Mouse (Mus musculus) forebrain, embryonic 12.5 days (tissue): ENCODE measurements at regions not wholly inside any gene's neighbourhood (a gene's known extent, or its start where the extent isn't known, plus 50 kb on each side); places are given as distances from the start of the nearest gene placed in this dataset.

Source experiments
- ATAC-seq: fragments of 200-750 bp; cut with Nextera tagmentation; 2 replicates; pipeline ENCODE4 v1.8.0; 2017; ENCODE audit warnings: moderate TSS enrichment; ENCODE audit not compliant: low FRiP score
- H3K27ac ChIP-seq: fragments of 300-500 bp; sonication (generic); 2 replicates; pipeline ENCODE4 v1.5.1; 2016; ENCODE audit warnings: mild to moderate bottlenecking
- H3K27me3 ChIP-seq: fragments of 300-500 bp; sonication (generic); 2 replicates; pipeline ENCODE4 v1.6.1; 2016; ENCODE audit warnings: mild to moderate bottlenecking
- H3K36me3 ChIP-seq: fragments of 300-500 bp; sonication (generic); replicated peaks from 2 replicates; pipeline ENCODE4 v1.6.1; 2016; ENCODE audit warnings: mild to moderate bottlenecking
- H3K4me1 ChIP-seq: fragments of 300-500 bp; sonication (generic); 2 replicates; pipeline ENCODE4 v1.6.1; 2016
- H3K4me2 ChIP-seq: fragments of 300-500 bp; sonication (generic); 2 replicates; pipeline ENCODE4 v1.6.1; 2016; ENCODE audit warnings: mild to moderate bottlenecking, moderate library complexity
- H3K4me3 ChIP-seq: fragments of 300-500 bp; sonication (generic); replicated peaks from 2 replicates; pipeline ENCODE4 v1.5.1; 2016; ENCODE audit warnings: mild to moderate bottlenecking
- H3K9ac ChIP-seq: fragments of 300-500 bp; sonication (generic); 2 replicates; pipeline ENCODE4 v1.6.1; 2016; ENCODE audit warnings: mild to moderate bottlenecking
- H3K9me3 ChIP-seq: fragments of 300-500 bp; sonication (generic); 2 replicates; pipeline ENCODE4 v1.6.1; 2016
- WGBS: fragments of 180-500 bp; shearing (Covaris S2); methylation state at CpG from one replicate; pipeline ENCODE4 v1.1.7; 2016; 5-methylcytosine and 5-hydroxymethylcytosine counted together

DNA sequence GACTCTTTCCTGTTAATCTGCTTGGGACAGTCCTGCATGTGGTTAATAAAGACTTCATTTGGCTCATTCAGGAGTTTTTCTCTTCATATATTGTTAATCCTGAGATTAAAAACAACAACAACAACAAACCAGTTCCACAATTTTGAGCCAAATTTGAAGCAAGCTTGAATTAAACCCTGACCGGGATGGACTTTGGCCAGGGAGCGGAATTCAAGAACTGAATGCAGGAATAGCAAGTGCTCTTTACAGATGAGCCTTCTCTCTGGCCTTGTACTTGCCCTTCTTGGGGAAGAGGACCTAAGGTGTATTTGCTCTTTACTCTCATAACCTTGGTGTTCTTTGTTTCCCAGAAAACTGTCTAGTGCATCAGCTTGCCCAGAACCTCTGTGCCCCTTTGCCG, 161.6 kb downstream of the 9530068E07Rik start:
- H3K9ac ChIP-seq, result no peak overlapping the region

DNA sequence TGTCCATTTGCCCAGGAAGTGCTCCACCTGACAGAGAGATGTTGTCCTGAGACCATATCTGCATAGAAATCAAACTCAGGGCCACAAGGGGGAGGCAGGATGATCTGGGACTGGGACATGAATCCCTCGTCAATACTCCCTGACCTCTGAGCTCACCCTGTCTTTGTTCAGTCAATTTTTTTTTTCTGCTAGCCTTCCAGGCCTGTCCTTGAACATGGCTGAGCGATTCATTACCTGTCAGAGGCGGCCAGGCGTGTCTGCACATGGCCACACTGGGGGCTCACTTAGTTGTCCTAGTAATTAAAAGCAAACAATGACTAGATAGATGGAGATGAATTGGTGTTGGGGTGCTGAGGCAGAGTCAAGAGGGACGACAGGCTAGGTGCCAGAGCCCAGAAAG, 162.6 kb downstream of the 9530068E07Rik start:
- H3K27me3 ChIP-seq, result no peaks in the 10 kb centered on the region
- WGBS, result 71% methylated on average over 5 of the region's 5 CpGs

More for the DNA sequence above, 161.6 kb downstream of the 9530068E07Rik start:
- Histone ChIP-seq H3K4me3 (no peak overlapping the region), H3K4me1 (peaks cover 3% of the 10 kb centered on the region; the same call in 1 of the 2 replicates), H3K27me3 (no peaks in the 10 kb centered on the region), H3K27ac (no peak overlapping the region), H3K4me2 (no peak overlapping the region), H3K36me3 (no peaks in the 10 kb centered on the region), H3K9me3 (no peaks in the 10 kb centered on the region)
- ATAC-seq, result no peak
- 96% methylated on average over 3 of the region's 3 CpGs for WGBS

DNA sequence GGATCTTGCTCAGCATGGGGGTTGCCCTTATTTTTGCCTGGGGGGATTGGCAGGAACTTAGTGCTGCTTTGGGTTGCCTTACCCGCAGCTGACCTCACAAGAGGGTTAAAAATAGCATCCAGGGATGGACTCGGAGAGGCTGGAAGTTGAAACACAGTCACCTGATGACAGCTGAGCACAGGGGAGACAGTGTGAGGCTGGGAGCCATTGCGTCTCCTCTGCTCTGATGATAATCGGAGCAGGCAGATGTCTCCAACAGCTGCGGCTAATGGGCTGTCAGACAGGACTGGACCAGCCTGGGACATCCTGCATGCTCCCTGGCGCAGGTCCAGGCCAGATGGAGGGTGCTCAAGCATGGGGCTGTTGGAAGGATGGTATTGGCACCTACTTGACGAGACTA, 165.1 kb downstream of the 9530068E07Rik start:
- ATAC-seq, result no peak
- WGBS, result 83% methylated on average over 7 of the region's 7 CpGs

More for the DNA sequence above, 162.6 kb downstream of the 9530068E07Rik start:
- Histone ChIP-seq H3K4me1 (peaks cover 3% of the 10 kb centered on the region; the same call in 1 of the 2 replicates), H3K36me3 (no peaks in the 10 kb centered on the region), H3K4me3 (no peak overlapping the region), H3K27ac (no peak overlapping the region), H3K9me3 (no peaks in the 10 kb centered on the region), H3K9ac (no peak overlapping the region), H3K4me2 (no peak overlapping the region)
- no peak for ATAC-seq

DNA sequence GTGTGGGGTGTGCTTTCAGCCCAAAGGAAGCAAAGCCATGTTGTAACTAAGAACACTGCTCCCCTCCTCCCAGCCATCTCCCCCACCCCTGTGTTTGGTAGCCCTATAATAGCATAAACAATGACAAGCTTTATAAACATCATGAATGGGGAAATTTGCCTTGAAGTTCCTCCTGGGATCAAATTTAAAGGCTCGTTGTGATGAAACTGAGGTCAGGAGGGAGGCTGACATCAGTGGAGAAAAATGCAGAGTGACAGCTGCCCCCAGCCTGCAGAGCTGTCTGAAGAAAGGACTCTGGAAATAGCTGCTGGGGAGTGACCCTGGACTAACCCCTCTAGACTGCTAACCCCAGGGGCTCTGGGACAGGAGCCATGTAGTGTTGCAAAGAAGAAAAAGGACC, 169.2 kb downstream of the 9530068E07Rik start:
- Histone ChIP-seq H3K9me3 (no peaks in the 10 kb centered on the region), H3K4me1 (peaks cover 26% of the 10 kb centered on the region), H3K27me3 (0 out of 2 replicates have a peak, but pooled peaks cover 4% of the 10 kb centered on the region), H3K4me3 (no peak overlapping the region), H3K27ac (no peak overlapping the region), H3K36me3 (no peaks in the 10 kb centered on the region), H3K9ac (no peak overlapping the region), H3K4me2 (no peak overlapping the region)
- WGBS, result 0% methylated on average over 1 of the region's 1 CpGs
- no peak for ATAC-seq

More for the DNA sequence above, 165.1 kb downstream of the 9530068E07Rik start:
- Histone ChIP-seq H3K27me3 (no peaks in the 10 kb centered on the region), H3K27ac (no peak overlapping the region), H3K4me2 (no peak overlapping the region), H3K4me1 (peaks cover 13% of the 10 kb centered on the region), H3K9me3 (no peaks in the 10 kb centered on the region), H3K9ac (no peak overlapping the region), H3K36me3 (no peaks in the 10 kb centered on the region), H3K4me3 (no peak overlapping the region)

DNA sequence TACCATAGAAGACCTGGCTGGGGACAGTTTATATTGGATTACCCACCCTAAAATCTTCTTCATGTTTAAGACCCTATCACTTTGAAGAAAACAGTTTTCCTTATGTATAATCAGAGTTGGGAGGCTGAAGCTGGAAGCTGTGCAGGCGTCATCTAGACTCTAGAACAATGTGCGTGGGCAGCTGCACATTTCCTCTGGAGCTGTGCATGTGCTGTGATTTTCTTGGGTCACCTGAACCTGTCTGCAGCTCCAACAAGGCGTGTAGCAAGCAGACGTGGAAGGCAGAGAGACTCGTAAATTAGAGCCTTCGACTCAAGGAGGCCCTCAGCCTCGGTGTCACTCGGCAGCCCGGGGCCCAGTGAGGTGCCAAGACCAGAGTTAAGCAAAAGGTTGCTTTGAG, 169.8 kb downstream of the 9530068E07Rik start:
- Histone ChIP-seq H3K9ac (no peak overlapping the region), H3K4me1 (peaks cover 30% of the 10 kb centered on the region), H3K4me3 (no peak overlapping the region), H3K4me2 (no peak overlapping the region), H3K9me3 (no peaks in the 10 kb centered on the region), H3K27me3 (peaks cover 6% of the 10 kb centered on the region; the same call in 1 of the 2 replicates), H3K27ac (no peak overlapping the region), H3K36me3 (no peaks in the 10 kb centered on the region)
- ATAC-seq, result no peak
- 83% methylated on average over 9 of the region's 9 CpGs for WGBS

DNA sequence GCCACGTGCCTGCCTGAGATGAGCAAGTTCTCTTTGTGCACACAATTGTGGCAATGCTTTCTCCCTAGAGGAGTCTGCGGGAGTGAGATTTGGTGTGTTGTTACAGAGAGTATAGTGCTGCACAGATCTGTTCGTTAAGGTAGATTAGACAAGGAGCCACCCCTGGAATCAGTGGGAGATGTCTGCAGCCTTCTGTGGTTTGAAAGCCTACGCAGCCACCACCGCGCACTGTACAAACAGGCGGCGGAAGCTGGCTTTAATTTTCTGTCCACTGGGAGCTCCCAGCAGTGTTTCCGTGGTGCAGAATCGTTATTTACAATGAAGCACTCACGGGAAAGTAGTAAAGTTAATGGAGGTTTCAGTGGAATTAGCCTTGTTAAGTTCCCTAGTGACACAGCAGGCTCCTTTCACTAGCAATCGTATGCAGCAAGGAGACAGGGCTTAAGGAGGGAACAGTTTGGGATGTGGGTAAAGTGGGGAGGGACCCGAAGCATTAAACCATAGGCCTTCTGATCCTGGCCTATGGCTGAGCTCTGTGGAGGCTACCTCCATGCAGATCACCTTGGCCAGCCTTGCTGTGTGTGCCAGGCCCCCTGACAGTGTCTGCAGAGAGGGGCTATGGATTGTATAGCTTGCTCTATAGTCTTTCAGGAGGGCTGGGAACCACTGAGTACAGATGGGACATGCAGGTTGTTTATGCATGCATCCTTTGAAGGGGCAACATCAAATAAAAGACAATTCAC, 171.9 kb downstream of the 9530068E07Rik start:
- ATAC-seq, result no peak
- peaks cover 36% of the 10 kb centered on the region for H3K4me1 ChIP-seq
- H3K27ac ChIP-seq, result no peak overlapping the region
- no peak overlapping the region for H3K9ac ChIP-seq
- H3K27me3 ChIP-seq, result peaks cover 10% of the 10 kb centered on the region; the same call in 1 of the 2 replicates
- WGBS, result 35% methylated on average over 13 of the region's 13 CpGs
- no peak overlapping the region for H3K4me3 ChIP-seq
- H3K9me3 ChIP-seq, result no peaks in the 10 kb centered on the region
- H3K4me2 ChIP-seq, result no peak overlapping the region
- no peaks in the 10 kb centered on the region for H3K36me3 ChIP-seq

DNA sequence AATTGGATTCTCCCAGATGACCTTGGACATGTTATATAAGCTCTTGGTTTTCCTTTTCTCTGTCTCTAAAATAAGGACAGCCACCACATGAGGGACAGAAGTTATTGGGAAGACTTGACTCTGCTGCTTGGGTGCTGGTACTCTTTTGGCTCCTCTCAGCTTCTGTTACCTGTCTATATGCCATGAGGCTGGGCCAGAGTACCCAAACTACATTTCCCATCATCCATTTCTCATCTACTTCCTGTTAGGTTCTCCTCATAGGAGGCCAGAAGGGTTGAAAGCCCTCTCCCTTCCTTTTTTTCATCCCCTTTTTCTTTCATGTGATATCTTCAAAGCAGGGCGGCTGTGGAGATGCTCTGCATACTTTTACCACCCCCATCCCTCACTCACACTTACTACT, 172.6 kb downstream of the 9530068E07Rik start:
- whole genome bisulfite sequencing, result 63% methylated on average over 1 of the region's 1 CpGs
- H3K4me3 ChIP-seq, result no peak overlapping the region
- peaks cover 36% of the 10 kb centered on the region for H3K4me1 ChIP-seq
- ATAC-seq, result no peak
- no peaks in the 10 kb centered on the region for H3K9me3 ChIP-seq
- no peak overlapping the region for H3K9ac ChIP-seq
- peaks cover 10% of the 10 kb centered on the region; the same call in 1 of the 2 replicates for H3K27me3 ChIP-seq
- H3K4me2 ChIP-seq, result no peak overlapping the region
- H3K27ac ChIP-seq, result no peak overlapping the region
- no peaks in the 10 kb centered on the region for H3K36me3 ChIP-seq

DNA sequence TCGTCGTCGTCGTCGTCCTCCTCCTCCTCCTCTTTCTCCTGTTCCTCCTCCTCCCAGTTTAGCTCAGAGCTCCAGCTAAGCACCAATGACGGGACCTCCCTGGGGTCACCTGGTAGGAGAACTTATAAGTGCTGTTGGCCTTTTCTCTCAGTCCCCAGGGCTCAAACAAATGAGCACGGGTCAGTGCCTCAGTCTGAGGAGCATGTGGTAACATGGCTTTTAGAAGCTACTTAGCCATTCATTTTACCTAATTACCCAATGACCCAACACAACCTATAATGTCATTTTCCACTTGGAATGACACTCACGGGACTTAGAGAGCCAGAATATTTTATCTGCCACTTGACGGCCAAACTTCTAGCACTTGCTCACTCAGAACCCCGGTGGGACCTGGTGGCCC, 173.5 kb downstream of the 9530068E07Rik start:
- ATAC-seq, result no peak
- WGBS, result 61% methylated on average over 10 of the region's 10 CpGs
- Histone ChIP-seq H3K4me2 (no peak overlapping the region), H3K4me1 (peaks cover 36% of the 10 kb centered on the region), H3K9ac (no peak overlapping the region), H3K36me3 (no peaks in the 10 kb centered on the region), H3K9me3 (no peaks in the 10 kb centered on the region), H3K27me3 (peaks cover 10% of the 10 kb centered on the region; the same call in 1 of the 2 replicates), H3K27ac (no peak overlapping the region), H3K4me3 (no peak overlapping the region)

DNA sequence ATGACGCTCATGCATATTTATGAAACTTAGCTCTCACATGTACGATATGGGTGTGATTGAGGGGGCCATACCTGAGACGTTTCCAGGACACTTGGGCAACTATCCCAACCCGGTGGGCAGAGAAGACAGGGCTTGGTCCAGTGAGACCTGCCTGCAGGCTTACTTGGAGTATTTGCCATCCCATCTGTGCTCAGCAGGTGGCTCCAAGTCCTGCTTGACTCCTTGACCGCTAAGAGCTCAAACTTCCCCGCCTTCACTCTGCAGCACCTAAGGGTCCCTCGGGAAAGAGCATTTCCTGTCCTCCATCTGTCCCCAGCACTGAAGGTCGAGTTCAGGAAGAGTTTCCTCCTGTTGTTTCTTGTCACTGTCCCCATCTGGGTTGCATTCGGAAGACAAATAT, 182.2 kb downstream of the 9530068E07Rik start:
- ATAC-seq, result no peak
- no peak overlapping the region for H3K4me3 ChIP-seq
- no peak overlapping the region for H3K27ac ChIP-seq
- H3K9ac ChIP-seq, result no peak overlapping the region
- H3K9me3 ChIP-seq, result no peaks in the 10 kb centered on the region
- WGBS, result 51% methylated on average over 9 of the region's 9 CpGs
- H3K4me2 ChIP-seq, result no peak overlapping the region
- no peaks in the 10 kb centered on the region for H3K27me3 ChIP-seq
- peaks cover 5% of the 10 kb centered on the region; the same call in 1 of the 2 replicates for H3K4me1 ChIP-seq
- H3K36me3 ChIP-seq, result no peaks in the 10 kb centered on the region

DNA sequence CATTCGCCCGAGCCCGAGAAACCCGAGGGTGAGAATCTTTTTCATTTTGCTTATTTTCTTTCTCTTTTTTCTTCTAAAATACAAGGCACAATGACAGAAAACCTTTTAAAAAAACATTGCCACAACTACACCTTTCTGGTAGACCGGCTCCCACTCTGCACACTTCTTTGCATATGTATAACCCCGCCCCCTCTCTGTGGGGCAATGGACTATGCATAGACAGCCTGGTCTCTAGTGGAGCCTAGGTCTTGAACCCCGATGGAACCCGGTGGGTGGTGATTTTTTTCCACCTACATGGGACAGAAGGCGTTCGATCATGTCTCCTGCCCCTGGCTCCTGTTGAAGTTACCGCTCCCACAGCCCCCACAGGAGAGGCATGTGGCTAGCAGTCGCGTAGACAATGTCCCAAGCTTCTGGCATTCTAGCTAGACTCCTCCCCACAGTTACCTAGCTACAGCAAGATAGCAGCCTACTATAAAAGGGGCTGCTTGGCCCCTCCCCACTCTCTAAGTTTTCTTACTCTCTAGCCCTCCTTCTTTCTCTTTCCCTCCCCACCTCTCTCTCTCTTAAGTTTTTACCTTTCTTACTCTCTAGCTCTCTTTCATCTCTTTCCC, 183.6 kb downstream of the 9530068E07Rik start:
- ATAC-seq, result no peak
- H3K36me3 ChIP-seq, result no peaks in the 10 kb centered on the region
- H3K27ac ChIP-seq, result no peak overlapping the region
- H3K9me3 ChIP-seq, result no peaks in the 10 kb centered on the region
- peaks cover 5% of the 10 kb centered on the region; the same call in 1 of the 2 replicates for H3K4me1 ChIP-seq
- no peaks in the 10 kb centered on the region for H3K27me3 ChIP-seq
- no peak overlapping the region for H3K9ac ChIP-seq
- WGBS, result 82% methylated on average over 13 of the region's 13 CpGs
- no peak overlapping the region for H3K4me3 ChIP-seq
- H3K4me2 ChIP-seq, result no peak overlapping the region

DNA sequence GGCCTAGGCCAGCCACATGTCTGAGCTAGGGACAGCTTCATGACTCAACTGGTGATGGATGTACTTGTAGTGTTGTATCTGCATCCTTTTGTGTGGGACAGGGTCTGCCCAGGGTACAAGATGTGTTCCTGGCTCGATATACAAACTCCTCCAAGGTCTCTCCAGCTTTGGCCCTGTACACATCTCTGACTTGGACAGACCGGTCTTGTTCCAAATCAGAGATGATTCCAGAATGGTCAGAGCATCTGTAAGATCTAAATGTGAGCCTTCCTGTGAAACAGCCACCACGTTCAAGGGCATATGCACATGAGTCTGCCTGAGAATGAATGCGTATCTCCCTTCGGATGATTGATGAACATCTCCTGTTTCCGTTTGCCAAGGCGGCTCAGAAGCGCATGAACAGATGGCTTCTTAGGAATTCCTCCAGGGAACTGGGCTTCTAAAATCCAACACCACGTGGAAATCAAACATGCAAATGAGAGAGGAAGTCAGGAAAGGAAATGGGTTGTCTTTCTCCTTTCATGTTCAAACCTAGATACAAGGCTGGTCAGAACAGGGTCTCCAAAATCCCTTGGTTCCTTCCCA, 172.7 kb upstream of the Fstl4 start:
- WGBS, result 86% methylated on average over 9 of the region's 9 CpGs
- ATAC-seq, result no peak
- no peaks in the 10 kb centered on the region for H3K27me3 ChIP-seq
- H3K4me2 ChIP-seq, result no peak overlapping the region
- H3K4me3 ChIP-seq, result no peak overlapping the region
- peaks cover 8% of the 10 kb centered on the region; the same call in 1 of the 2 replicates for H3K9me3 ChIP-seq
- no peak overlapping the region for H3K27ac ChIP-seq
- no peaks in the 10 kb centered on the region for H3K4me1 ChIP-seq
- no peak overlapping the region for H3K9ac ChIP-seq
- H3K36me3 ChIP-seq, result no peaks in the 10 kb centered on the region

DNA sequence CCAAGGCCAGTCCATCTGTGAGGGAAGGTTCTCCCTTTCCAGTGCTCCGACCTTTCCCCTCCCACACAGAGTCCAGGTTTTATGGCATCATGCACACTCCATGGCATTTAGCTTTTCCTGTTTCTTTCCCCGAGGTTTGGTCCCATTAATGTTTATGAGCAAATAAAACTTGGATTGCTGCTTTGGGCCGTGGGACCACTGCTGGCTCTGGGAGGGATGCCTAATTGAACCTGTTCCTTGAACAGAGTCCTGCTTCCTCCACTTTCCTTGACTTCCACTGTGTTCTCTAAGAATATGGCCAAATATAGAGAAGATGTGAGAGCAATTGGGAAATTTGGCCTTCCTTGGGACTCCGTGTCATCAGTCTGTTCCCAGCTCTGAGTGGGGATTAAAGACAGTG, 170.3 kb upstream of the Fstl4 start:
- H3K9ac ChIP-seq, result no peak overlapping the region
- H3K4me1 ChIP-seq, result no peaks in the 10 kb centered on the region
- H3K27ac ChIP-seq, result no peak overlapping the region
- H3K36me3 ChIP-seq, result no peaks in the 10 kb centered on the region
- ATAC-seq, result no peak
- no peaks in the 10 kb centered on the region for H3K27me3 ChIP-seq
- H3K4me3 ChIP-seq, result no peak overlapping the region
- 87% methylated on average over 4 of the region's 4 CpGs for WGBS
- H3K4me2 ChIP-seq, result no peak overlapping the region
- peaks cover 8% of the 10 kb centered on the region; the same call in 1 of the 2 replicates for H3K9me3 ChIP-seq
